ENCODE assay signal across 20 mouse cellular contexts in genomic region chr1:100467595-100467994, GRCm38 (mm10).
"Had no signal": no experiment of that assay in that cellular context is flagged by ENCODE, and none has a peak within 500 bp of the region (broad histone marks: within the 10 kb centered on the region; RNA-seq: fewer than 3 reads in every experiment).

No protein-coding gene starts in this region.

- ATAC-seq: forebrain, embryonic 13.5 days; forebrain, embryonic 14.5 days; forebrain, embryonic 15.5 days; forebrain, embryonic 16.5 days; forebrain, postnatal 0 days had no signal

- DNase-seq: cerebellum, adult 8-10 months; cerebellum, adult 9-10 months; cerebellum, adult 9-11 months; cerebellum, postnatal 10 days; cerebellum, postnatal 14 days; cerebellum, postnatal 25 days; cerebellum, postnatal 36 days; embryo, embryonic 11 days; forebrain, postnatal 0 days; gastrocnemius, adult 2 months; gastrocnemius, postnatal 10 days; gastrocnemius, postnatal 14 days; gastrocnemius, postnatal 25 days; gastrocnemius, postnatal 36 days; heart, adult 18-20 months; heart, adult 2 months had no signal
